Mouse (Mus musculus) adrenal gland, adult (tissue): ENCODE measurements around the gene Dnajb1.

ENCODE experiments used
- DNase-seq, 2 experiments: peaks; one replicate each; pipeline ENCODE4 v3.0.0; 2022 to 2023; ENCODE audit warnings: low spot score in 1 of 2; ENCODE audit not compliant: inconsistent age in 2 of 2

Dnajb1 gene

GRCm38 (mm10) chr8:83609086-83609485 is 1.1 kb downstream of the Dnajb1 start:
- no peak for DNase-seq

GRCm38 (mm10) chr8:83609547-83610180 is 1.7 kb downstream of the Dnajb1 start:
- peak in 1 of 2 experiments; percentile 52 for DNase-seq

GRCm38 (mm10) chr8:83611921-83612320 is 3.9 kb downstream of the Dnajb1 start:
- DNase-seq: no peak

GRCm38 (mm10) chr8:83613695-83614094 is 5.7 kb downstream of the Dnajb1 start:
- DNase-seq: no peak

- no peak for DNase-seq
Observed at GRCm38 (mm10) chr8:83616625-83617024, 8.6 kb downstream of the Dnajb1 start.

- DNase-seq: no peak
Observed at GRCm38 (mm10) chr8:83617111-83617510, 9.1 kb downstream of the Dnajb1 start.

GRCm38 (mm10) chr8:83618566-83618965 is 10.6 kb downstream of the Dnajb1 start:
- DNase-seq: no peak

- no peak for DNase-seq
Observed at GRCm38 (mm10) chr8:83619568-83620285, 11.7 kb downstream of the Dnajb1 start.

- no peak for DNase-seq
Observed at GRCm38 (mm10) chr8:83621691-83622388, 13.8 kb downstream of the Dnajb1 start.

- DNase-seq: peak; percentile 81 to 93
Observed at GRCm38 (mm10) chr8:83622389-83622989, 14.5 kb downstream of the Dnajb1 start.

- DNase-seq: no peak
Observed at GRCm38 (mm10) chr8:83623549-83623948, 15.6 kb downstream of the Dnajb1 start.

GRCm38 (mm10) chr8:83624739-83625138 is 16.7 kb downstream of the Dnajb1 start:
- DNase-seq: peak in 1 of 2 experiments; percentile 66

- no peak for DNase-seq
Observed at GRCm38 (mm10) chr8:83625676-83626299, 17.8 kb downstream of the Dnajb1 start.

GRCm38 (mm10) chr8:83632083-83632707 is 24.2 kb downstream of the Dnajb1 start:
- no peak for DNase-seq

GRCm38 (mm10) chr8:83638856-83639255 is 30.9 kb downstream of the Dnajb1 start:
- DNase-seq: no peak

- DNase-seq: no peak
Observed at GRCm38 (mm10) chr8:83639649-83640048, 31.7 kb downstream of the Dnajb1 start.

GRCm38 (mm10) chr8:83647511-83647910 is 39.5 kb downstream of the Dnajb1 start:
- DNase-seq: no peak

GRCm38 (mm10) chr8:83648031-83648430 is 40.0 kb downstream of the Dnajb1 start:
- DNase-seq: no peak

- no peak for DNase-seq
Observed at GRCm38 (mm10) chr8:83649699-83650098, 41.7 kb downstream of the Dnajb1 start.

GRCm38 (mm10) chr8:83652030-83652743 is 44.2 kb downstream of the Dnajb1 start, which contains the start of gene Gipc1:
Gene Gipc1 (plus strand): TSS chr8:83652677.
- peak; percentile 98 to 99 for DNase-seq
